Mouse (Mus musculus): ENCODE measurements around the gene Cfap54. TPM values are rescaled to one million over a fixed set of nuclear protein-coding genes. Genes with fewer than 3 reads are reported as not detected.

Cfap54 gene
- polyA plus RNA-seq, 1 experiment from 2014 or later, result 0.07 TPM

Other genes with a start within 250 kb of the Cfap54 start
- 19.2 and 24.7 TPM in 2 replicates for gene Cdk17, start 79.3 kb upstream of the Cfap54 start, polyA plus RNA-seq (2014; fragmentation: Nextera tagmentation; extraction: Ambion mirVana)
- gene Elk3, start 229.5 kb upstream of the Cfap54 start, polyA plus RNA-seq (2014; fragmentation: Nextera tagmentation; extraction: Ambion mirVana), result 51.7 and 52.8 TPM in 2 replicates

Data from limb, embryonic 11.5 days (tissue).